Mouse (Mus musculus): ENCODE results near the gene Hmgxb4.
A peak's percentile ranks its signal among the peaks of the same experiment; 100 is the strongest.
"Not testable (repeated sequence)": the region's sequence is repeated elsewhere in the genome, so short reads cannot be mapped to it uniquely, and the experiment has no call there.

The Hmgxb4 gene

DNA sequence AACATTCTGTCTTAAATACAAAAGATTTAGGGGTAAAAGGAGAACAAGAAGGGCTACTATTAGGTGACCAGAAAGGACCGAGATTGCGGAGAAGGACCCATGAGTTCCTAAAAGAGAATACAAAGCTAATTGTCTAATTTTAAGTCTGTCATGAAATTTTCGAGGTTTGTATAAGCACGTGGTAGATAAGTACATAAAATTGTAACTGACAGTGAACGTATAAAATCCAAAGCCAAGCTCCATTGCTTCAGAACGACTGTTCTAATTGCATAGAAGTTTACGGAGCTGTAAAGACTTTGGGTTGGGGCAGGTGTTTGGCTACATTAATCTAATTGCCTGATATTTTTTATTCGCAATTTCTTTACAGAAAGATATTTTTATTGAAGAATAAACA is at the start of gene Hmgxb4:
TSS of gene Hmgxb4 (plus strand) at position 276 of the 394 bp plus-strand sequence.
- DNase-seq (ENCODE audit: low spot score in 2 of 2), result no peak

DNA sequence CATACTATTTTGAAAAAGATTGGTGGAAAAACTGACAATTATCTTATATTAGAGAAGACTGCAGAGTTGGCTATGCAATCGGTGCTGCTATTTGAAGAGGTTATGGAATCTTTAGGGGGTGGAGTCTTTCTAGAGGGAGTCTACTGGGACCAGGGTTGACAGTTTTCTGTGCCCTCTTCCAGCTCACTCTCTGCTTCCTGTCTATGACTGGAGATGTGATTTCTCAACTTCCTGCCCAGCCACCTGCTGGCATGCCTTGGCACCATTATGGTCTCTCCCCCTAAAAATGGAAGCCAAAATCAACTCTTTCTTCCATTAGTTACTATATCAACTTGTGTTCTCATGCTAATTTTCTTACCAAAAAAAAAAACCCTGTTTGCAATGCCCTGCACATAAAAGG is 43.7 kb upstream of the Hmgxb4 start:
- DNase-seq (ENCODE audit: low spot score in 2 of 2), result no peak

DNA sequence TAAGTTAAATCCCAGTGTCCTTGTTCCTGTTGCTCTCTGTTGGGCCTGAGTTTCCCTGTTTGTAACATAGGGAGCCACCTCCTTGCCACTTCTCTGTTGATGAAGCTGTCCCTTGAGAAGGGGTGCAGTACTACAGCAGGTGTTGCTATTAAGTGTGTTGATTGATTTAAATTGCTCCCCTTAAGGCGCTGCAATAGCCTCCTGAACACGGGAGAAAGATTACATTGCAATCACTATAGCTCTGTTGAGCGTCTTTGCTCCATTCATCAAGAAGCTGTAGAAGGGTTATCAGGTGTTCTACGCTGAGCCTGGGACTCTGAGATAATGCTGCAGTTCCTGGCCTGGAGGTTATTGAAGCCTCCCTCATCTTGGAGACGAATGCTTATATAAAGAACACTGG is 29.2 kb upstream of the Hmgxb4 start:
- DNase-seq (ENCODE audit: low spot score in 2 of 2), result no peak

DNA sequence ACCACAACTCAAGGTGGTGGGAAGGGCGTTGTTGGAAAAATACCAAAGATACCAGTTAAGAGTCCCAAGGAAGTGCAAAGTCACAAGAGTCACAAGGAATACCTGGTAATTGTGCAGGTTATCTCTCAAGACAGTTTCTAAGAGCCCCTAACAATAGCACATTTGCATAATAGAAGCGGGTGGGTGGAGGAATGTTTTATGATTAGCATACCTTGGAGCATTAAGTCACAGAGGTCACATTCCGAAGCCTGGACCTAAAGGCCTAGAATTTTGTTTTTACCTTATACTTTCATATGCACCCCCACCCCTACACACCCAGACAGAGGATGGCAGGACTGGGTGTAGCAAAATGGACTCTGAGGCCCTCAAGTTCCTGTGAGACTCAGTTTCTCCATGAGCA is 22.9 kb upstream of the Hmgxb4 start:
- not testable (repeated sequence) for DNase-seq (ENCODE audit: low spot score in 2 of 2)

DNA sequence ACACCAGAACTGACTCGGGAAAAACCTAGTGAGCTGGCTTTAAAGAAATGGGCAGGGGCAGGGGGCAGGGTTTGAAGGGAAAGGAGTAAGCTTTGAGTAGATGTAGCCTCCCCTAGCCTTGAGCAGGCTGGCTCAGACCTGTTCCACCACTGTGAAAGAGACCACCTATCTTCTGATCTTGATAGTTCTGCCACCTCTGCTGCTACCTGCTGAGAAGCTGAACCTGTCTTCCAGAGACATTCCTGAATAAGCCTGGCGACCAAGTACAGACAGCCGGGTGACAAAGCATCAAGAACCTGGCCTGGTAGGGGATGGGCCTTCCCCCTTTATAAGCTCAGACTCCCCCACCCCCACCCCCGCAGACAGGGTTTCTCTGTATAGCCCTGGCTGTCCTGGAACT is 21.5 kb upstream of the Hmgxb4 start:
- no peak for DNase-seq (ENCODE audit: low spot score in 2 of 2)

DNA sequence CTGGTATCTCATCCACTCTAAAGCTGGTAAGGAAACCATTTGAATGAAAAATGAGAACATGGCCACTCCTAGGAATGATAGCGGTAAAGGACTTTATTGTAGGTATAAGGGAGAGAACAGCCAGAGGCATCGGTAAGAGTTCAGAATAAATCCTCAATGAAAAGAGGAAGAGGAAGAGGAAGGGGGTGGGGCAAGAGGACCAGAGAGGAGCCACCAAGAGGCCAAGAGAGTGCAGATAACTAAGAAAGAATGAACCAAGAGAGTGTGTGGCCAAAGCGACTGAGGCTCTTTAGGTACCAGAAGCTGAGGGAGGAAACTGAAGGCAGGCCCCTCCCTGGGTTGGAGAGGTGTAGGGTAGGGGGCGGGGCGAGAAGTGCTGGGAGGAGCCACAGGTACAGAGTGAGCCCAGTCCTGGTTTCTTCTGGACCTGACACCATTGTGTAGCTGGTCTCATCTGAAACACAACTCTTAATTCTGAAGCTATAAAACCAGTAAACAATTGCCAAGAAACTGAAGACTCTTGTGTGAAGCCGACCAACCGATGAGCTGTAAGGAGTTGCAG is 20.8 kb upstream of the Hmgxb4 start:
- DNase-seq (ENCODE audit: low spot score in 2 of 2), result no peak

DNA sequence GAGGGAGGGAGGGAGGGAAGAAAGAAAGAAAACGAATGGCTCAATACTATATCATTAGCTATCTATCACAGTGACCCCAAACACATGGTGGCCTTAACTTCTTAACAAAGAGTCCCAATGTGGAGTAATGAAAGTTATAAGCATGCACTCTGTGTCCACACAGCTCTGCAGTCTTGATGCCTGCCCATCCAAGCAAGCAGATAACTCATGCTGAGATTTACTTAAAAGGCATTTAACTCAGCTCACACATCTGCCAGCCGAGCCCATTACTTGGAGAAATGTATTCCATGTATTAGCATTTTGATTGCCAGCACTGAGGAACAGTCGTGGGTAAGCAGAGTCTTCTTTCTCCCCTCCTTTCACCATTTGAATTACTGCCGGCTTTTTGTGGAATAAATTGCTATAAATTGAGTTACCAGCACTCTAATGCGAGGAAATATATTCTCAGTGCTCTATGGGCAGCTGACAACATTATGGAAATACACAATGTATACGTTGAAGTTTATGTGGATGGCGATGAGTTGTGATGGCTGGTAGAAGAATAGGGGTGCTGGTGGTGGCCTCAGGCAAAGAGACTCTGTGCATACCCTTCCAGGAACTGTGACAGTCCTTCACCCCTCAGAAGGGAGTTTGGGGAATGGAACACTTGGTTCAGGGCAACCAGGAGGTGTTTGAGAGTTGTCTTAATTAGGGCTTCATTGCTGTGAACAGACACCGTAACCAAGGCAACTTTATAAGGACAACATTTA is 19.9 kb upstream of the Hmgxb4 start:
- no peak for DNase-seq (ENCODE audit: low spot score in 2 of 2)

DNA sequence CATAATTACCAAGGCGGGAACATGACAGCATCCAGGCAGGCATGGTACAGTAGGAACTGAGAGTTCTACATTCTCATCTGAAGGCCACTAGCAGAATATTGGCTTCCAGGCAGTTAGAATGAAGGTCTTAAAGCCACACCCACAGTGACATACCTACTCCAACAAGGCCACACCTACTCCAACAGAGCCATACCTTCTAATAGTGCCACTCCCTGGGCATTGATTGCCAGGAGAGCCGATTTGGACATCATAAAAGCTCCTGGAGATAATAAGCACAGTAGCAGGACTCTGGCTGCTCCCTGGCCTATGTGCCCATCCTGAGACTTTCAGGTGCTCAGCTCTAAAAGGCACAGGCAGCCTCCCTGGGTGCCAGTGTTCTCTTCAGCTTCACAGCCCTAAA is 19.3 kb upstream of the Hmgxb4 start:
- DNase-seq (ENCODE audit: low spot score in 2 of 2), result no peak

DNA sequence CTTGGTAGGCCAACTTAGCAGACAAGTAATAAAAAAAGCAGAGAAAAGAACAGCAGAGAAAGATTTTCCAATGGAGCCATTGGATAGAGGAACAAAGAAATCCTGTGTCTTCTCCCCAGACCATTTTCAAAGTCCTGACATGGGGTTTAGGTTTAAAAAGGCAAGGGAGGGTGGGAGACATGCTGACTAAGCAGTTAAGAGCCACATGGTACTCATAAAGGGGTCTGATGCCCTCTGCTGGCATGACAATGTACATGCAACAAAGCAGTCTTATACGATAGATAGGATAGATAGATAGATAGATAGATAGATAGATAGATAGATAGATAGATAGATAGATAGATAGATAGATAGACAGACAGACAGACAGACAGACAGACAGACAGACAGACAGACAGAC is 15.7 kb upstream of the Hmgxb4 start:
- DNase-seq (ENCODE audit: low spot score in 2 of 2), result peak; percentile 29 to 51

DNA sequence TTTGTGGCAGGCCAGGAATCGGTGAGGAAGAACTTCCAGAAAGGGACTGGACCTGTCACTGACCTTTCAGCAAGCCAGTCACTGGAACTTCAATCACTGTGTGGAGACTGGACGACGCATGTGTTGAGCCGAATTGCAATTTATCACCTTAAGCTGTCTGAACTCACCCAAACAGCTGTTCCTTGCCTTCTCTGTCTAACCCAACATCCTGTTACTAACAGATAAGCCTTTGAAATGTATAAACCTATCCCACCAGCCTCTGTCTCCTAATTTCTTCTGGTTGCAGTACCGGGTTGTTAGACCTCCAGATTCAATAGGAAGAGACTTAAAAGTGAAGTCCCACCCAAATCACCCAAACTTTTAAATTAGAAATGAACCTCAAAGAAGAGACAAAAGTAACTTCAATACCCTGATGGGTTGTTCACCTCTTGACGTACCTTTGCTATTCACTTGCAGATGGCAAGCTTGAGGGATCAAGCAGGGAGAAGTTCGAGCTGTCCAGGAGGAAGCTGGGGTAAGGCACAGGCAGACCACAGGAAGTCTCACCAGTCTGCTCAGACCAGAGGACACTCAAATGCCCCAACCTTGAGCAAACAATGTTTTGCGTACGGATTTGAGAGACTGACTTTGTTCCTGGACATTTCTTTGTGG is 13.0 kb upstream of the Hmgxb4 start:
- no peak for DNase-seq (ENCODE audit: low spot score in 2 of 2)

DNA sequence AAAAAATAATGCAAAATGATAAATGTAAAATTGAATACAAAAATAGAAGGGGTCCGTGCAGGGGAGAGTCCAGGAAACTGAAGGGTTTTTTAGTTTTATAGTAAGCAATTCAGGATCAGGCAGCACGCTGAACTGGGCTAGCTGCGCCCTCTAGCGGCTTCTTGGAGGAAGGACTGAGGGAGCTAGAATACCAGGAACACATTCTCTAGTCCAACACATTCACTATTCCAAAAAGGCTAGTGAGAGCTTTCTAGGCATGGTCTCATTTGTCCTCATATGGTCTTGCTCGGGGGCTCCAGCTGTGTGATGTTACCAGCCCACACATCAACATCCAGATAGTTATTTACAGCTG is 12.5 kb upstream of the Hmgxb4 start:
- peak; percentile 68 to 84 for DNase-seq (ENCODE audit: low spot score in 2 of 2)

DNA sequence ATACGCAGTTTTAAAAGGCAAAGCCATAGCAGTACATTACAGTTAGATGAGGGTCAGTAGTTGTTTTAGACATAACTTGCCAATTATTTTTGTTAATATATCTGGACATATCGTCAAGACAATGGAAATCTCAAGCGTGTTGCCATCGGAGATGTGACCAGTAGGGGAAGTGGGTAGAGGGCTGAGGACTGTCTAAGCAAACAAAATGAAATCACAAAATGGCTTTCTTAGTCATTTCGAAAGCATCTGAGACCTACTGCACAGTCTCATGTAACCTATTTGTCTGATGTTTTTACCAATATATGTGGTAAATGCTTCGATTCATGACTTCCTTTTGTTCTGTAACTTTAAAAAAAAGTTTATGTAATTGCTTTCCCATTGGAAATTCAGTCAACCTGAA is 11.3 kb upstream of the Hmgxb4 start:
- no peak for DNase-seq (ENCODE audit: low spot score in 2 of 2)

DNA sequence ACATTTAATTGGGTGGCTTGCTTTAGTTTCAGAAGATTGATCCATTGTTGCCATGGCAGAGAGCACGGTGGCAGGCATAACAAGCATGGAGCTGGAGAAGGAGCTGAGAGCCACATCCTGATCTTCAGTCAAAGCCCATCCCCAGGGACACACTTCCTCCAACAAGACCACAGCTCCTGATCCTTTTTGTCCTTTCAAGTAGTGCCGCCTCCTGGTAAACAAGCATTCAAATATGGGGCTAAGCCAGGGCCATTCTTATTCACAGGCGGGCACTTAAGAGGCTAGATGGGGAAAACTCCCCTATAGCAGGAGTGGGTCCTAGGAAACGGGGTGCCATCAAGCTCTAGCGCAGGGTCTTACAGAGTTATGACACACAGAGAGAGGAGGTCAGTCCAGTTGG is 5.7 kb upstream of the Hmgxb4 start:
- no peak for DNase-seq (ENCODE audit: low spot score in 2 of 2)

DNA sequence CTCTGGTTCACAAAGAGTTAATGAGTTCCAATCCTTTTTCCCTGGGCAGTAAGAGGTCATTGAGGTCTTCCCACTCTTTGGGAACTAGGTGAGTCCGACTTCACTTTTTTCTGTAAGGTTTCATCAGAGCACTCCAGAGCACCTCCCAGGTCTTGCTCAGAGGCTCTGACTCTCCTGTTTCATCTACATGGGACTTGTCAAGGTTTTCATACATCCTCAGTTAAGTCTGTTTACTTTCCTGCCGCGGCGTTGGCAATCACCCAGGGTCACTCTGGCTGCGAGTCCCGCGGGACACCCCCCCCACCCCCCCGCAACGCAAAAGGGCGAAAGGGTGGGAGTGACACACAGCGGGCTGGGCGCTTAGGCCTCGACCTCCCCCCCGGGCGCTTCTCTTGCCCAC is 3.1 kb upstream of the Hmgxb4 start:
- peak in 1 of 2 experiments; percentile 27 for DNase-seq (ENCODE audit: low spot score in 2 of 2)

DNA sequence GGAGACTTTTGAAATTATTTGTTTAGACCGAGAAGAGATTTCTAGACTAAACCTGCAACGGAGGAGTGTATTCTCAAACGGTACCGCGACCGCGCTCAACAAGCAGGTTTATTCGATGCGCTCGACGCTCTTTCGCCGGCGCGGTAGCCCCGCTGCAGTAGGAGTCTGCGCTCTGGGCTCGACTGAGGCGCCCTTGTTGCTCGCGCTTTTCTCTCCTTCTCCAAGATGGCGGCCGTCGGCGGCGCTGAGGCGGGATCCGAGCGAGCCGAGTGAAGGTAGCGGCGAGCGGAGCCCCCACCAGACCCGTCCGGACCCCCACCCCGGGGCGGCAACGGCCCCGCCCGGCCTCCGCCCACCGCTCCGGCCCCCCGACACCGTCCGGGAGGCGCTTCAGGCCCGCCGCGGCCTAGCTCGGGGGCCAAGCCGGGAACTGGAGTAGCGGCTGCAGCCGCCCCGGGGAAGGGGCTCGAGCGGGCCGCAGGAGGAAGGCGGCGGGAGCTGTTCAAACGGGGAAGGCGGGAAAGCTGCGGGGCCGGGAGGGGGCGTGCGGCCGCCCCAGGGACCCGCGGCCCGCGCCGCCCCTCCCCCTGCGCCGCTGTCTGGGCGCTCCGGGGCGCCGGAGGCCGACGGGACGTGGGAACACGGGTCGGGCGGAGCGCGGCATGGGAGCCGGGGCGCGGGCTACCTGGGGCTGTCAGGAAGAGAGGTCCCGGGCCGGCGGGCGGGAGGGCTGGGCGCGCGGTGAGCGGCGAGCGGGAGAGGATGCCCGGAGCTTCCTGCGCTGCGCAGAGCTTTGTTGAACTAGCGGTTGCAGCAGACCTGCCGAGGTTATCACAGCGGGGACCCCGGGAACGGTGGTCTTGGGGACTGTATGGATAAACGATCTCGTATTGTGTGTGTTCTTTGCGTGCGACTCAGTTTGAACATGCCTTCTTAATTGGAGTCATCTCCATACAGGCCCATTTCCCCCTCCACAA is 607 bp downstream of the Hmgxb4 start:
- DNase-seq (ENCODE audit: low spot score in 2 of 2), result peak; percentile 93

DNA sequence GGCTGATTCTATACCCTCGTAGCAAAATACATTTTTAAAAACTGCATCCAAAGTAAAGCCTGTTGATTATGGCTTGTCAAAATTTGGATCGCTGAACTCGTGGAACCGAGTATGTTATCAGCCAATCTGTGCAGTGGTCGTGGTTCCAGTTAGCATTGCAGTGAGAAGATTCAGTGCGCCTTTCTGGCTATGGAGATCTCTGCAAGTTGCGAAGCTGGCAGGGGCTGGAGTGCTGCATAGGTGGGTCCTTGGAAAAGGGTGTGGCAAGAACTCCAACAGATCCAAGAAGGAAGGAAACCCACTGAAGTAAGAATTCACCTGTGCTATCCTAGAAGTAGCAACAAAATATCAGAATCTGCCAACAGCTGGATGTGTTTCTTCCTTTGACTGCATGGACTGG is 1.4 kb downstream of the Hmgxb4 start:
- no peak for DNase-seq (ENCODE audit: low spot score in 2 of 2)

DNA sequence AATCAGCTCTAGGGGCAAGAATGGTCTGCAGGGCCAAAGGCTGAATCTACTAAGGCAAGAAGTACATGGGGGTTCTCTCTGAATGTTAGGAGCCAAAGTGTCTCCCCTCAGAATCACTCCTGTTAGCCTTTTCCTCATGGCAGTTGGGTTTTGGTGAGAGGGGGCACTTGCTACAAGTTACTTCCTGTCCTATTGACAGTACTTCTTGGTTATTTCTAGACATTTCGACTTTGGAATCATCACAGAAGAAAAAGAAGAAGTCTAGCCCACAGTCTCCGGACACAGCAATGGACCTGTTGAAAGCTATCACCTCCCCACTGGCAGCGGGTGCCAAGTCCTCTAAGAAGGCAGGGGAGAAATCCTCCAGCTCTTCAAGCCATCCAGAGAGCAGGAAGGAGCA is 7.3 kb downstream of the Hmgxb4 start:
- no peak for DNase-seq (ENCODE audit: low spot score in 2 of 2)

DNA sequence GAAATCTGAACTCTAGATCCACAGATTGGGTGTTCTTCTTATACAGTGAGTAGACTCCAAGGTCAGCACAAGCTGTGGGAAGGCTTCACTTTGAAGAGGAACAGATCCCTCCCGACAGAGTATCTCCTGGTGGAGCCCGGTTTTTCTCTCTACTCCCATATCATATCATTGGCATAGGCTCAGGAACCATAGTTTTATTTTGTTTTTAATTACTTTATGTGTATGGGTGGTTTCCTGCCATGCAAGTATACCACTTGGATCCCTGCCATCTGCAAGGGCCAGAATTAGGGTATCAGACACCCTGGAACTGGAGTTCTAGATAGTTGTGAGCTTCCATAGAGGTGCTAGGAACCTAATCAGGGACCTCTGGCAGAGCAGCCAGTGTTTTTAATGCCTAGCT is 15.7 kb downstream of the Hmgxb4 start:
- no peak for DNase-seq (ENCODE audit: low spot score in 2 of 2)

DNA sequence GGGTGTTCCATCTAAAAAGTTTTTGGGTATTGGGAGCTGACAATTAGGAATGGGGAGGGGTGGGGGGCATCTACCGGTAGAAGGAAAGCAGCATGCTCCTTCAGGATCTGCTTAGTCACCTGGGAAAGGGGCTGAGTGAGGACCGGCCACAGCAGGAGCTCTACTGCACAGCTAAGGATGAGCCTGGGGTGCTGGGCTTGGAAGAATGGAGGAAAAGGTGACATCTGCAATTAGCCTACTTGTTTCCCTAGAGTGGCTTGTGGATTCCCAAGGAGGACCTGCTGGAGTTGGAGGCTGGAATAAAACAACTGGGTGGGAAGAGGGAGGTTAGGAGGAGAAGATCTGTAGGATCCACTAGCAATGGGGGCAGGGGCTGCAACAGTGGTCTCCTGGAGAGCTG is 20.4 kb downstream of the Hmgxb4 start:
- DNase-seq (ENCODE audit: low spot score in 2 of 2), result no peak

DNA sequence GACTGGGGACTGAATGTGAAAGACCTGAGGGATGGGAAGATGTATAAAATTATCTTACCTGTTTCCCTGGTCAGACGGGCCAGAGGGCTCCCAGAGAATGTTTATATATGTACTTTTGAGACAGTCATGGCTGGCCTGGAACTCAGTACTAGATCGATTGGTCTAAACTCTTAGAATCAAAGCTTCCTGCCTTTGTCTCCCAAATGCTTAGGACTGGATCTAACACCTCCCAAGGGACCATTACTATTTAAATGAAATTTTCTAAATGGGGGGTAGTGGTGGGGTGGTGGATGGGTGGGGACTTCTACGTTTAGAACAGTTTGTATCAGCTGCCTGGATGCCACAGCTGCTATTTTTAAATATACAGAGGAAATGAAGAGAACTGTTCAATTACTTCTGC is 20.8 kb downstream of the Hmgxb4 start:
- DNase-seq (ENCODE audit: low spot score in 2 of 2), result no peak

DNA sequence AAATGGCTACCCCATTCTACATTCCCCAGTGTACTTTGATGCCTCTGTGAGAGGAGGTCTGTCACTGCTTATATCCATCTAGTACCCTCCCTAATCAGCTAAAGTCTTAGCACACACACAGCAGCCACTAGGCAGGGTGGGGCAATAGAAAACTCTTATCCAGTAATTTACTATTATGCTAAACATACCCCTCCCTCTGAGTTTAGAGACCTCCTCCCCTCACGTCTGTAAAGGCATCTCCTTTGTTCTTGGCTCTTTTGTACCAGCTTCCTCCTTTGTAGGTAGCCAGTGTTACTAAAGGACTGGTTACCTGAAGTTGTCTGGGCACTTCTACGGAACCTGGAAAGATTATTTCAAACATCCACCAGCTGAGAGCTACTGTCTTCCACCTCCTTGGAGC is 22.8 kb downstream of the Hmgxb4 start:
- no peak for DNase-seq (ENCODE audit: low spot score in 2 of 2)

DNA sequence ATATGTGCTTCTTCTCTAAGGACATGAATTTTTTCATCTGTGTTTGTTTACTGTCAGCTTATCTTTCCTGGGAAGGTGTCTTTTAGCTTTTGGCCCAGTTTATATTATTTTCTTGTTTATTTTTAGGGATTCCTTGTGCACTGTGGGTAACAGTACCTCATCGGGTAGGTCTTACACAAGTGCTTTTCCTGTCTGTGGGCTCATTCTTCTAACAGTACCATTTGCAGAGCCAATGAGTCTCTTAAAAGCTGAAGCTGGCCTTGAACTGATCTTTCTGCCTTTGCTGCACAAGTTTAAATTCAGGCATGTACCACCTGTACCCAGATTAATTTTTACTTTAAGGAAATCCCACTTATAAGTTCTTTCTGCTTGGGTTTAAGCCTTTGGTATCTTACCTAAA is 23.3 kb downstream of the Hmgxb4 start:
- DNase-seq (ENCODE audit: low spot score in 2 of 2), result no peak
